Mouse (Mus musculus) kidney, postnatal 36 days (tissue): ENCODE measurements around the gene Anp32a.

Experiments used
- DNase-seq, 2 experiments: peaks; one replicate each; pipeline ENCODE4 v3.0.0; 2021 to 2022; ENCODE audit warnings: mixed read lengths in 2 of 2

Gene Anp32a

DNA sequence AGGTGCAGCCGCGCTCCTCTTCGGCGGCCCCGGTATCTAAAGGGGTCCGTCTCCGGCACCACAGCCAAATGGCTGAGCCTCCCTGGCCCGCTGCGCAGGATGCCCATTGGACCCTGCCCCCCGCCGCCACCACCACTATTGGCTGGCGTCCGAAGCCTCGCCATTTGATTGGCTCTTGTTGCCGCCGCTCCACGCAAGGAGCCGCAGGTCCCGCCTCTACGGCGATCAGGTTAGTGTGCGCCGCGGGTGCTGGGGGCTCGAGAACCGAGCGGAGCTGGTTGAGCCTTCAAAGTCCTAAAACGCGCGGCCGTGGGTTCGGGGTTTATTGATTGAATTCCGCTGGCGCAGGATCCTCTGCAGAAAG is at the start of gene Anp32a:
Gene Anp32a (plus strand): TSS at position 171 of the 364 bp plus-strand sequence.
- DNase-seq, result peak; percentile 98 to 100

DNA sequence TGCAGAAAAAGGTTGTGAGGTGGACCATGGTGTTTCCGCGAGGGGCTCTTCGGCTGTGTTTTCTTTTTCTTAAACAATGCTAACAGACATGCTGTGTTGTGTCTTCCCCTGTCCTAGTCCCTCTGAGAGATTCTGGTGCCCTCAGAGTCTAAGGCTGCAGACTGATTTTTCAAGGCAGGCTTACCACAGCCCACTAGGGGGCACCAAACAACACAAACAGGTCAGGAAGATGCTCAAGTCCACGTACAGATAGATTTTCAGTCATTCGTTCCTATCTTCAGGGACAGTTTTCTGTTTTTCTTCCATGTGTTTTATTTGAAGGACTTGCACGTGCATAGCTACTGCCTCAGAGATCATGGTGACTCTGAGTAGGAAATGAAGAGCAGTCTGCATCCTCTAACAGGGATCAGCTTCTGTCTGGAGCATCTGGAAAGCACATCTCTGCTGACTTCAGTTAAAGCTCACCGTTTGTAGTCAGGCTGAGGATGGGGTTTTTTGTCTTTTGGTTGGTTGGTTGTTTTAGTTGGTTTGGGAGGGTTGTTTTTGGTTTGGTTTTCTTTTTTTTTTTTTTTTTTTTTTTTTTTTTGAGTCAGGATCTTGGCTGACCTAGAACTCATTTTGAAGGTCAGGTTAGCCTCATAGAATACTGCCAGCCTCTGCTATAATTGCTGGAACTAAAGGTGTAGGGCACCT is 45.9 kb upstream of the Anp32a start:
- DNase-seq, result peak; percentile 78 to 91

DNA sequence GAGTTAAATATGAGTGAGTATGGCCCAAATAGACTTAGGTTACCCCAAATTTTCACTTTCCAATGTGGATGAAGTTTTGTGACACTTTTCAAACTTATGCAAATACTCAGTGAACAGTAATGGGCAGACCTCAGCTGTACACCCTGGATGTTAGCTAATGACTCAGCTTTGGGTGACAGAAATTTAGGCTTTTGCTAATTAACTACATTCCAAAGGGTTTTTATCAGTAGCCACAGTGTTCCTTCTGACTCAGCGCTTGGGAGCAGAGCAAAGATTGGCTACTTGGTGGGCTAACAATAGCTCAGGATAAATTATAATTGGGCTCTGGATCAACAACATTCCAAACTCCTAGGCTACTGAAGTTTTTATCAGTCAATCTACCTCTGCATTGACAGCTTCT is 44.2 kb upstream of the Anp32a start:
- DNase-seq, result no peak

DNA sequence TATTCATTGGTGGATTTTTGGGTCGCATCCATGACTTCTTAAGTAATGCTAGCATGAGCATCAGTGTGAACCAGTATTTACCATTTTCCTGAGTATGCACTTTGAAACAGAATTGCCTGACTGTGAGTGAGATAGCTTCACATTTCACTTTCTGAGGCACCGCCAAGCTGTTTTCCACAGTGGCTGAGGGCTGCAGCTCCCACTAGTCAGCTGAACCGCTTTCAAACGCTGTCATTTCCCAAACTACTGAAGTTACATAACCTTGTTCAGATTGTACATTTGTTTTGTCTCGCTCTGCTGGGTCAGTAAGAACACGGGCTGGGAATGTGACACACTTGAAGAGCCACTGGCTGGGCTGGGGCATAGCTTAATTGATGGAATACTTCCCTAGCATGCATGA is 25.5 kb upstream of the Anp32a start:
- DNase-seq, result peak in 1 of 2 experiments; percentile 25

DNA sequence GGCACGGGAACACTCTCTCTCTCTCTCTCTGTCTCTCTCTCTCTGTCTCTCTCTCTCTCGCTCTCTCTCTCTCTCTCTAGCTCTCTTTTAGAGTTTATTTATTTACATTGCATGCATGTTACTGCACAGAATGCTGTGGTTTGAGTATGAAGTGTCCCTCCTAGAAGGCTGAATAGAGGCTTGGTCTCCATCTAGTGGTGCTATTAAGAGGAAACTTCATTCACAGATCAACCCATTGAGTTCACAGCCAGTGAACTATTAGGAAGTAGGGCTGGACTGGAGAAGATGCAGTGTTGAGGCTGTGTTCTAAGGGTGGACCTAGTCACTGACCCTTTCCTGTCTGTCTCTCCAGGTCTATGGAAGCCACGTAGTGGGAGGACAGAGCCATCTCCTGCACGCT is 22.4 kb upstream of the Anp32a start:
- no peak for DNase-seq

DNA sequence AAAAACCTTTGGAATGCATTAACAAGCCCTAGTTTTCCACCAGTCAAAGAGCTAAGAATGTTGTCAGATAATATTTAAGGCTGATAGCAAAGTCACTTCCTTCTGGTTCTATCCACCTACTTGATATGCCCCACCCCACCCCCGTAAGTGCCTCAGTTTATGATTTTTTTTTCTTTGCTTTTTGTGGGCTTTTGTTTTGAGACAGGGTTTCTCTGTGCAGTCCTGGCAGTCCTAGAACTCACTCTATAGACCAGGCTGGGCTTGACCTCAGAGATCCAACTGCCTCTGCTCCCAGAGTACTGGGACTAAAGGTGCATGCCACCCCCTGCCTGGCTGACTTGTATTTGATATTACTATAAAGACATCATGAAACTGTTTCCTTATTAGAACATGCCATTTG is 17.3 kb upstream of the Anp32a start:
- no peak for DNase-seq

DNA sequence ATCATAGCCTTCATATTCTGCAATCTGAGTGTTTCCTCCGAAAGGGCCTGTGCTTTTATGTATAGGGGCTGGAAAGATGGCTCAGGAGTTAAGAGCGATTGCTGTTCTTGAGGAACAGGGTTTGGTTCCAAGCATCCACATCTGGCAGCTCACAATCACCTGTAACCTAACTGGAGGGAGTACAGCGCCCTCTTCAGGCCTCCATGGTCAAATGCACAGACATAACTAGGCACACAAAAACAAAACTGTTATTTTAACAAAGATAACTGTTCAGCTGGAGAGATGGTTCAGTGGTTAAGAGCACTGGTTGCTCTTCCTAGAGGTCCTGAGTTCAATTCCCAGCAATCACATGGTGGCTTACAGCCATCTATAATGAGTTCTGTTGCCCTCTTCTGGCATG is 15.1 kb upstream of the Anp32a start:
- no peak for DNase-seq

DNA sequence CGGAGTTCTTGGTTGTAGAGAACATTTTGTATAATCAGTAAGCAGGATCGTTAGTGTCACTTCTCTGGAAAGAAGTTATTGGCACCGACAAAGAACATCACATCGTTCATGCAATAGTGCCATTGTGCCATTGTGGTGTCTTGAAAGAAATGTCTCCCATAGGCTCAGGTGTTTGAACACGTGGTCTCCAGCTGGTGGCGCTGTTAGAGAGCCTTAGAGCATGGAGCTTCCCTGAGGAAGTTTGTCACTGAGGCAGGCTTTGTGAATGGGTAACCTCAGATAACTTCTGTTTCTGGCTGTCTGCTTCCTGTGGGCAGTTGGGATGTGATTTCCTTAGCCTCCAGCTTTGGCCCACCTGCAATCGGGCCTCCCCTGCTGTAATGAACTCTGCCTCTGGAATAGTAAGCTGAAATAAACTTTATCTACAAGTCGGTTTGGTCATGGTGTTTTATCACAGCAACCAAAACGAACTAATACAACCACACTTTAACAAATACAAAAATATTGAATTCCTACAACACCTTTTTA is 6.7 kb upstream of the Anp32a start:
- peak in 1 of 2 experiments; percentile 34 for DNase-seq

DNA sequence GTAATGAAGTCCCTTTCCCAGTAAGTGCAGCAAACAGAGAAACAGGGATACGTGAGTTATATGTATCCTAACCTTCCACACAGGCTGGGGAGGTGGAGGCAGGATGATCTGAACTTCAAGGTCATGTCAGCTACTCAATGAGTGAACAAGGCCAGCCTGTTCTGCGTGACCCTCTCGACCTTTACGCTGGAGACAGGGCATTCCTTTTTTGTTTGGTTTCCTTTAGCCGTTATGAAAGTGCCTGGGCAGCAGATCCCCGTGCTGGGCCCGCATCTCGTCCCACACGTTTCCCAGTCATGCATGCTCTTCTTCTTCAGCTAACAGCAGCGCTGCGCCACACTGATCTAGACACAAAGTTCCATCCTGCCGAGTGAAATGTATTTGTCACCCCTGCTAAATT is 5.7 kb upstream of the Anp32a start:
- no peak for DNase-seq

DNA sequence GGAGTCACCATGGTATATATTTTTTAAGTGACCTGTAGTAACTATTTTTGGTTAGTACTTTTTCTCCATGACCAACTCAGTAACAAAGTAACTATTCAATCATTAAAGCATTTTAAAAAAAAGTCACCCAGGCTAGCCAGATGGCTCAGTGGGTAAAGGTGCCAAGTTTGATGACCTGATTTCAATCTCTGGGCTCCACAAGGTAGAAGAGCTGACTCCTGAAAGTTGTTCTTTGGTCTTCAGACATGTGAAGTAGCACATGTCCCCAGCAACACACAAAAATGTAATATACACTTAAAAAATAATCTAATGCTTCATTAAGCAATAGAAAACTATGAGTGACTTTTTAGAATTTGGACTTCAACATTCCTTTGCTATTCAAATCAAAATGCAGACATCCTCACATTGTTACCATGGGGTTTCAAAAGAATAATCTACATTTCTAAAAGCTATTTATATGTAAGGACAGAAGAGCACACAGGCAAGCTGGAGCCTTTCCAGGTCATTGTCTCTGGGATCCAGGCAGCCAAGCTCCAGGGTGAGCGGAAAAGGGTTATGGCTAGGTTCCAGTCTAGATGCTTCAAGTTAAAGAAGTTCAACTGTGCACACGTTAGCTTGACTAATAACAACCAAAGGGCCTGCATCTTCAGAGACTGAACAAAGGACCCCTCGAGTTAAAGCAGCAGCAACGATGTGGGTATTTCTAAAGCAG is 3.0 kb upstream of the Anp32a start:
- peak; percentile 72 to 80 for DNase-seq

DNA sequence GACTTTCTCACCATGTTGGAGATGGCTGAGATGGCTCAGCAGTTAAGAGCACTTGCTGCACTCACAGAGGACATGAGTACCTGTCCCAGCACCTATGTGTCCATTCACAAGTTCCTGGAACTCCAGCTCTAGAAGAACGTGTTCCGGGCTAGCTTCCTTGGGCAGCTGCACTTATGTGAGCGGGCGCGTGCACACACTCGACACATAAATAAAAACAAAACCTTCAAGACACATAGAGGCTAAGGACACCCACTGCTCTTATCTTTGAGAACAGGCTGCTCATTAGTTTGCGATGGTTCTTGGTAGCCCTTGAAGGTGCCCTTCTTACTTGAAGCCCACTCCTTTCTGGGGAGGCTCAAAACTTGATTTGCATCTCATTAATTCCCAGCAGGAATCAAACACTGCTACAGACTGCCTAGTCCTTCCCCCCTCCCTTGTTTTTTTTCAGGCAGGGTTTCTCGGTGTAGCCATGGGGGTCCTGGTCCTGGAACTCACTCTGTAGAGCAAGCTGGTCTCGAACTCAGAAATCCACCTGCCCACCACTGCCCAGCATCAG is 2.4 kb upstream of the Anp32a start:
- DNase-seq, result no peak

DNA sequence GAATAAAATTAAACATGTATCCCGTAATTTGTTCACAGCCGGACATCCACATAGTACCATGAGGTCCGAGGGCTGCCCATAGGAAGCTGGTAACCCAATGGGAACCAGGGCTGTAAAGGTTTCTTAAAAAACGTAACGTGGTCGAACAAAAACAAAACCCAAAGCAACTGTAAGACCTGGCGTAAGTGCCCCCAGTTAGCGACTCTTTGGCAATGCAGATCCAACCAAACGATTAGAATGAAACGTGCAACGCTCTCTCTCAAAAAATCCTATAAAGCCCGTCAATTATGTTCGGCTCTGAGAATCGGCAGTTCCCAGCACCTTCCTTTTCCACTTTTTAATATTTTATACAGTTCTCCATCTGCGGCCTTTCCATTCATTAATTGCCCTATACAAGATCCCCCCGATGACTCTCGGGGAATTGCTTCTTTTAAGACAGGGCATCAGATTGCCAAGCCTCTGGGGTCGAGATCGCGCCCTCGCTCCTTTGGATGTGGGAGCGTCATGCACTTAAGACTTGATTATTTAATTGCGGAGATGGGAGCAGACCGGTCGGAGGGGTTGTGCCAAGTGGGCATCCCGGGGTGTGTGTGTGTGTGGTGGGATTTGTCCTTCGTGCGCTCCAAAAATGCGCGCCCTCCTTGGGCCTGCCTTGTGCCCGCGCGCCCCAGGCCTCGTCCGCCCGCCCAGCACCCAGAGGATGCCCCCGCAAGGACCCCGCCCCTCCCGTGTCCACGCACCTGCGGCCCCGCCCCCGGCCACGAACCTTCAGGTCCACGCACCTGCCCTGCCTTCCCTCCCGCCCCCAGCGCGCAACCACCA is 581 bp upstream of the Anp32a start:
- no peak for DNase-seq

DNA sequence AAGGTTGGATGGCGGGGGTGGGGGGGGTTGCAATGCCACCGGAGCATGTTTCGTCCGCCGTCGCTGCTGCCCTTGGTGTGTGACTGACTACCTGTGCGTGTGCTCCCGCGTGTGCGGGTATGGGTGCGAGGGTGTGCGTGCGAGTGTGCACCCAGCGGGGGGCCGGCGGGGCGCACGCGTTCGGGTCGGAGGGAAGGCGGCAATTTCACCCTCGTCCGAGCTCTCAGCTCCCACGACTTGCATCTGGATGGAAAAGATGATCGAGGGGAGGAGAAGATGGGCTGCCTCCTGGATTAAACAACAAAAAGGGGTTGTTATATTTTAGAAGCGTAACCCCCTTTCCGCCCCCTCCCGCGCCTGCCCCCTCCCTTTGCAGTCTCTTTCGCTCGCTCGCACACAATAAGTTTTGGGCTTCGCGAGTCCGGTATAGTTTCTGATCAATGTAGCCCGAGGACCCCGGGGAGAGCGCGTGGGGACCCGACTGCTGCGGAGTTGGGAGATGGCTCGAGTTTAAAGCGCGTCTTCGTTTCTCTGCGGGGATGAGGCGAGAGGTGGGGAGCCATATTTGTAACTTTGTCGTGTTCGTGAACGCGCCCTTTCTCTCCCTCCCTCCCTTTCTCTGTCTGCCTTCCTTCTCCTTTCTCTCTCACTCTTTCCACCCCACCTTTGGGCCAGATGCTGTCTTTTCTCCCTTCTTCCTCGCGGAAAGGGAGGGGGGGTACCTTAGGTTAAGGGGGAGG is 778 bp downstream of the Anp32a start:
- DNase-seq, result peak in 1 of 2 experiments; percentile 48

DNA sequence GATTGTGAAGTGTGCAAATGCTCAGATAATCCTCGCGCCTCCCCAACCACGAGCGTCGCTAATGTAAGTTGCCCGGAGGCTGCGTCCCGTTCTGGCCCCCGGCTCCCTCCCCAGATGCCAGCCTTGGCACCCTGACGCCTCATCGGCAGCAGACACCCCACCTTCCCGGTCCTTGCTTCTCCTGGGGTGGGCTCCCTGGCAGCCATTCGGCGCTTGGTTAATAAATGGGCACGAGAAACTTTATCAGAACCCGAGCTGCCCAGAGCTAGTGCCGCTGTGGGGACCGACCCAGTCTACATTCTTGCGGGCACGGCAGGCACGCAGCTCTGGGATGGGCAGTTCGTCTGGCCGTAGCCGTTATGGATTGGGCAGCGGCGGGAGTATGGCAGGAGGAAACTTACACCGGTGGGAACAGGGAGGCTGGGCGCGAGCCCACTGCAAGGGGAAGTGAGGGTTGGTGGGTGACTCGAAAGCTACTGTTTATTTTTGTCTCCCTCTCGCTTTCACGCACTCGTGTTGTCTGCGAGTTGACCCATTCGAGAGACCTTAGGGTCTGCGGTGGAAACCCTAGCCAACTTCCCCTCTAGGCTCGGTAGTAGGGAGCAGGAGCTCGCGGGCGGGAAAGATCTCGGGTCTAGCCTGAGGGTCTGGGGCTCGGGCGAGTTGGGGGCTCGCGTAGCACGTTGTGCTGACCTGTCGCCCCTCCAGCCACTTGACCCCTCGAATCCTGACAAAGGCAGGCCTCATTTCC is 1.5 kb downstream of the Anp32a start:
- DNase-seq, result peak; percentile 46 to 69

DNA sequence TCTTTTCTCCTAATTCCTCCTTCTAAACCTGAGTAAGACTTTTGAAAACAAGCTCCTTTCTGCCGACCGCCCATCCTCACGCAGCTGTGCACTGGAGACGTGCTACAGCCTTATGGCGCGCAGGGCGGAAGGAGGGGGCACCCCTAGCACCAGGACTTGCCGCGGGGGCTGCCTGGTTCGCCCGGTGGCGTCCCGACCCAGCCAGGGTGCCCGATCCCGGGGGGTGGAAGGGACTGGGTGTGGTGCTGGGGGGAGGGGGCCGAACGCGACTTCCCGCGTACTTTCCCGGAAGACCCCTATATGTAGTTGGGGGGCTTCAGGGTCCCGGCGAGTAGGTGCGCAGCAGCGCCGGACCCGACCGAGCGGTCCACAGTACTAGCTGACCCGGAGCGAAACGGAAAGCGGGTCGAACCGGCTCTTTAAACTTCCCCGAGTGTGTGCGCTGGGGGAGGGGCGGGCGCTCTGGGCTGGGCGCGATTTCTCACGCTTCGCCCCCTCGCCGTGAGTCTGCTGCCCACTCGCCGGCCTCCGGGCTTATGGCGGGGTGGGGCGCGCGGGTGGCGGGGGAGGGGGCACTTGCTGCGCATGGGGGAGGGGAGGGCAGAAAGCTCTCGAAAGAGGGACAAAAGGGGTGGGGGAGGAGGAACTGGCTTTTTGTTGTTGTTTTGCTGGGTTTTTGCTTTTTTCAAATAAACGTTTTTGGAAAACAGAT is 2.3 kb downstream of the Anp32a start:
- peak; percentile 84 to 92 for DNase-seq

DNA sequence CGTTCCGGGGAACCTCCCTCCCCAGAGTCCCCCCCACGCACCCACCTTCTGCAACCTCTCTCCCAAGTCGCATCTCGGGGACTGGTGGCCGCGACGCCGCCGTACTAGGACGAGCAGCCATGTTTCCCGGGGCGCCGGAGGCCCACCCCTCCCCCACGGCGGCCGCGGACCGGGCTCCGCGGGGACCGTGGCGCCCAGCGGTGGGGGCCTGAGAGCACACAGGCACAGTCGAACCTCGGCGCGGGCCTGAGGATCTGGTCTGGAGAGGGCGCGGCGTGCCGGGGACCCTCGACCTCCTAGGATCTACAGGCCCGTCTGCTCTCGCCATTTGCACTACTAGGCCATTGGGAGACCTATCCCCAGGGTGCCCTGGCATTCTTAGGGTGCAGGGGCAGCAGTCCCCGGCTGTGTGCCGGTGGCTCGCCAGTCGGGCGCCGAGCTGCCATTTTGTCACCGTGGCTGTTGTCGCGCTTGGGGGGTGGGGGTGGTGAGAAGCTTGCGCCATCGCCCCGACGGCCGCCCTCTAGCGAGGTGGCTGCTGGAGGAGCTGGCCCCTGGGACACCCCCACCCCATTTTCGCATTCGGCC is 2.9 kb downstream of the Anp32a start:
- peak; percentile 62 to 86 for DNase-seq

DNA sequence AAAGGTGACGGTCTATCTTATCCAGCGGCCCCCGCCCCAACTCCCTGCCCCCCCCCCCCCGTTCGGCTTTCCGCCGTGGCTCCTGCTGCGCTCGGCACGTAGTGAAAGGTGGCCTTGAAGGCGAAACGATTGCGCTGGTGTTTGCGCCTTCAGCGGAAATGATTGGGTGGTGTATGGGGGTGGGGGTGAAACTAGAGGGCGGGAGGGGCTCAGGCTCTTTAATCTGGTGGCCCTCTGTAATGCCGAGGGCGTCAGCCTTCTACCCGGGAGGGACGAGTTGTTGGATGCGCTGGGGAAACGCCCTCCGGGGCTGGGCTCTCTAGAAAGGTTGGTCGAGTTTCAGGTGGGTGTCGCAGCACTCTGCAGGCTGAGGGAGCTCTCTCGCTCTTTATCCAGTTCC is 3.5 kb downstream of the Anp32a start:
- peak; percentile 81 for DNase-seq

DNA sequence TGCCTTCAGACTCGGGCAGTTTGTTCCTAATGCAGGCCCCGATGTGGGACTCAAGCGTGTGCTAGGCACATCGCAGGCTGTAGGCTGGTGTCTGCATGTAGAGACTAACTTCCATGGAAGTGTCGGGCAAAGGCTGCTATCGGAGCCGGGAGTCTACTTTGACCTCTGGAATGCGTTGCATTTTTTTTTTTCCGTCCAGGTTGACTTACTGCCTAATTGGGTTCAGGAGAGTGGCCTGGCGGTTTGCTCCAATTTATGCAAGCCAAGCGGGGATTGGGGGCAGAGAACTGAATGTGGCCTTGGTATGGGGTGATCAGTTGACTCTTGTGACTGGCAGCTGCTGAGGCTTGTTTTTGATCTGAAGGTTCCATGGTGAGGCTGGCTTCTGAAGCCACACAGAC is 4.0 kb downstream of the Anp32a start:
- peak; percentile 78 to 91 for DNase-seq

DNA sequence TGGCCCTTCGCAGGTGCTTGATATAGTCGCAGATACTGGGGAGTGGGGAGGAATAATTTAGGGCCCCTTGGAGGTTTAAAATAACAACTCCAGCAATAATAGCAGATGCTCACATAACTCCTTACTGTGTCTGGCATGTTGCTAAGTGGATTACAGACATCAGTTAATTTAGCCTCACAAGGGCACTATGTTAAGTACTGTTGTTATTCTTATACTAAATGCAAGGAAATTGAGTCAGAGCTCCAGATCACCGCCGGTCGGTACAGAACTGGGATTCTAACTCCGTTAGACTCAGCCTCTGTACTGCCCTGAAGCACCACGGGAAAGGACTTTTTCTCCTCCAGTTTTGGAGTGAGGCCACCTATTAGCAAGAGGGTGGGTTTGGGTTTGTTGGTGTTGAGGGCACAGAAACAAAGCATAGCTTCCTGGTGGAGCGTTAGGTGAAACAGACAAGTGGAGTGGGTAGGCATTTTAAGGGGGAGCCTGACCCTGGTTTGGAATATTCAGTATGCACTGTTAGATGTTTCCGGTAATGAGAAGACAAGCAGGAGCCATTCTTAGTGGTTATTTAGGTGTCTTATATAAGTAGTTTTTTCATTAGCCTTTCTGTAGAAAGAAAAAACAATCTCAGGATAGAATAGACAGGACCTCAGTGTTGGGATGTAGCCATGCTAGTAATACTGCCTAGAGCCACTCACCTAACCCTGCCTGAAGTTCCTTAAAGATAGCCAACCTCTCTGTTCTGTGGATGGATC is 4.7 kb downstream of the Anp32a start:
- DNase-seq, result peak in 1 of 2 experiments; percentile 24

DNA sequence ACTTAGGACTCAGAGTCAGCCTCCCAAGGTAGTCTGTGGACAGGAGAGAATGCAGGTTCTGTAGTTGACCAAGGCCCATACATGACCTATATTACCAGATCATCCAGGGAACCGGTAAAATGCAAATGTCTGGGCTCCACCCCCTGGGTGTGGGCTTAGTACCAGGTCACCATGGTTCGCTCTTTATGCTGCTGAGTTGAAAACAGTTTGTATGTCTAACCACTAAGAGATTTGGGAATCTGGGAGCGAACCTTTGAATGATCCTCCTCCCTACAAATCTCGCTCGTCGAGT is 5.2 kb downstream of the Anp32a start:
- peak in 1 of 2 experiments; percentile 23 for DNase-seq
